Mouse (Mus musculus) adrenal gland (tissue): ENCODE data around the gene Ppm1h.

Experiments used
- intact Hi-C: fragments of 180-260 bp; cut with DNase I; formaldehyde crosslinking; loops from one replicate; pipeline ENCODE4 v1.15.1; 2025

Gene Ppm1h

DNA sequence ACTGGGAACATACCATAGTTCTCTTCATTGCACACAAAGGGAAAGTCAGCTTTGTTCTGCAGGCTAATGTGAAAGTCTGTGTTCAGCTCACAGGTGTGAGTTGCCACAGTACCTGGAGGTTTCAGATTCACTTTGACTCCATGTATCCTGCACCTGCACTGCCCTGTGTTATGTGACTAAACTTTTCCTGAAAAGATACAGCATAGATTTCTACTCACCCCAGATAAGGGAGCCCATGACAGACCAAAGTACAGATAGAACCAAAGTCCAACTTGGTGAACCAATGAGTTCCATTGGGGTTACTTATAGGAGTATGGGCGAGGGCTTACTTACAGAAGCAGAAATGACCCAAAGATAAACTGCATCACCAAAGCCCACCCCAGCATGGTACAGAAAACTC lies 17.8 kb downstream of the Ppm1h start:
- intact Hi-C loops: no loop called here

DNA sequence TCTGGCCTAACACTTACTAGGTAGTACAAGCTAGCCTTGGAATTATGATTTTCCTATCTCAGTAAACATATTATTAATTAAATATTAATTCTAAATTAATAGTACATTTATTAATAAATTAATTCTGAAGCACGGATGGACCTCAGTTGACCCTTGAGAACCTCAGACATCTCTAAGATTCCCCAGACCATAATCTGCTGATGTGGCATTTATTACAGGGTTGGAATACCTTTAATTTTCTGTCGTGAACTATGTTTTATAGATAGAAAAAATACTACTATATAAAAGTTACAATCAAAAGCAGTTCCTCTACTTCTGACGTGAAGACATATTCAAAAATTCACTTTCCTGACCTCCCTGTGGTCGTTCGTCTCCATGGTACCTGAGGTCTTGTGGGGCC lies 19.8 kb downstream of the Ppm1h start:
- intact Hi-C loops: no loop called here

DNA sequence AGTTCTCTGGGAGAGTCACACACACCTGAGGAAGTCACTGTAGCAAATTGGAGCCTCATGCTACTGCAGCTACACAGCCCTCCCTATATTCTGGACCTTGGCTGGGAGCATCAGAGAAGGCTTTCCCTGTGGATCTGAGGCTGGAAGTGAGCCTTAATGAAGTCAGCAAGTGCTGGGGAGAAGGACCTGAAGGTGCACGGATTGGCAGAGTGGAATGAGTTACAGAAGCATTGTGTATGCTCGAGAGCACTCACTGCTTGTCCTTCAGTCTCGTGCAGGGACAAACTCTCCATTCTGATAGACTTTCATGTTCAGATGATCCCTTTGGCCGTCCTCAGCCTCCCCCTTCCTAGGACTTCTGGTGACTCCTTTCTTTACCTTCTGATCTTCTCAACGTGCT lies 26.3 kb downstream of the Ppm1h start:
- intact Hi-C loops: no loop called here

GRCm38 (mm10) chr10:122705457-122705856 lies 26.9 kb downstream of the Ppm1h start:
- intact Hi-C loops: no loop called here

GRCm38 (mm10) chr10:122711381-122711811 lies 32.8 kb downstream of the Ppm1h start:
- intact Hi-C loops: loop anchor here (5.0 kb wide), 1 partner anchor 34 kb away; the partner anchor contains the start of gene Ppm1h

DNA sequence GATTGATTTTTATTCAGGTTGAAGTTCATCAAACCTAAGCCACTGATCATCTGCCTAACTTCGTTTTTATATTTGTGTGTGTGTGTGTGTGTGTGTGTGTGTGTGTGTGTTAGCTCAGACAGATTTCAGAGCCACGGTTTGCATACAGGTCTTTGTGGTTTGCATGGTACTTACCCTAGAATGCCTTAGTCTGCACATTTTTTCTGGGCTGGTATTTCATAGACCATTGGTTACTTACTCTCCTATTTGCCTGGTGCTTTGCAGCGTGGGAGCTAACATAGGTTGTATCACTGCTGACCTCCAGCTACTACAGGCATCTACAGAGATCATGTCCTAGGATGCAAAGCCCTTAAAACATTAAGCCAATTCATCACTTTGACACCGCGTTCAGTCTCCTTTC lies 33.7 kb downstream of the Ppm1h start:
- intact Hi-C loops: loop anchor here (5.0 kb wide), 1 partner anchor 35 kb away; the partner anchor contains the start of gene Ppm1h

DNA sequence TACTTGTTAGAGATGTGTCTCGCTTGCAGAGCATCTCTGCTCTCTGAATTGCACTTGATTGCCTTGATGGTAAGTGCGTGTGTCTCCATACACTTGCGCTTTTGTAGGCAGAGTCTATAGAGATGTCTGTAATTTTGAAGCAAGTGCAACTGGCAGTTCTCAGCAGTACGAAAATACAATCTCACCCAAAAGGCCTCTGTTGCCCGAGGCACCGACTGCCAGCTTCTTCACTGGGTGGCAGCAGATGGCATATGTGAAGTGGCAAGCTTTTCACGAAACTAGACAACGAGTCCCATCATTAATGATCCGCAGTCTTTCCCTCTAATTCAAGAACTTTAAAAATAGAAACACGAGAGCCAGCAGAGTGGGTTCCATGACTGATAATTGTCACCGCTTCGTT lies 37.3 kb downstream of the Ppm1h start:
- intact Hi-C loops: no loop called here

- intact Hi-C loops: no loop called here
Observed at GRCm38 (mm10) chr10:122716286-122716685, 37.7 kb downstream of the Ppm1h start.

DNA sequence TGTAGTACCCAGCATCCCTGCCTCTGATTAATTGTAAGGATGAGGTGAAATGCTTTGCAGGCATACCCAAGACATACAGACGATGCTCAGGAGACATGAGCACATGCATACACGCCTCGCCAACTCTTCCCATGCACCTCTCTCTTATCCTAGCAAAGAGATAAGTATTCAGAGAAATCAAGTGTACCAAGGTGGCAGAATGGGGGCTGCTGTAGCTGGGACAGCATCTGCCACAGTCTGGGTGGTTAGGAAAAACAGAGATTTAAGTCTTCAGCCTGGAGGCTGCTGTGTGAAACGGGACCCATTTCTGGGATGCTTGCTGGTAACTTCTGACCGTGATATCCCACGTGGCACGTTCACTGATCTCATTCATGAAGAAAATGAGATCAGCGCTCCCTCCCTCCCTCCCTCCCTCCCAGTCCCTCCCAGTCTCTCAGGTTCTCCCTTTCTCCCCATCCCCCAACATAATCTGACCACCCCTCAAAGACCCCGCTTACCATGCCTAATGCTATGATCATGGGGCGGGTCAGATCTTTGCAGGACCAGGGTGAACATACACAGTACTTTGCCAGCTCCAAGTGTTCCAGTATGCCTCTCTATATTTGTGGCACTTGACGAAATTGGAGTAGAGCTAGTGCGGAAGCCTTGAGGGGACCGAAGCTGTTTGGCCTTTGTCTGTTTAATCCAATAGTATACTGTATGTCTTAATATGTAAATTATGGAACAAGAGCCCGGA lies 38.3 kb downstream of the Ppm1h start:
- intact Hi-C loops: no loop called here

GRCm38 (mm10) chr10:122717754-122718415 lies 39.3 kb downstream of the Ppm1h start:
- intact Hi-C loops: no loop called here

- intact Hi-C loops: no loop called here
Observed at GRCm38 (mm10) chr10:122718951-122719350, 40.4 kb downstream of the Ppm1h start.

- intact Hi-C loops: no loop called here
Observed at GRCm38 (mm10) chr10:122722111-122722510, 43.5 kb downstream of the Ppm1h start.

GRCm38 (mm10) chr10:122724692-122725091 lies 46.1 kb downstream of the Ppm1h start:
- intact Hi-C loops: no loop called here

DNA sequence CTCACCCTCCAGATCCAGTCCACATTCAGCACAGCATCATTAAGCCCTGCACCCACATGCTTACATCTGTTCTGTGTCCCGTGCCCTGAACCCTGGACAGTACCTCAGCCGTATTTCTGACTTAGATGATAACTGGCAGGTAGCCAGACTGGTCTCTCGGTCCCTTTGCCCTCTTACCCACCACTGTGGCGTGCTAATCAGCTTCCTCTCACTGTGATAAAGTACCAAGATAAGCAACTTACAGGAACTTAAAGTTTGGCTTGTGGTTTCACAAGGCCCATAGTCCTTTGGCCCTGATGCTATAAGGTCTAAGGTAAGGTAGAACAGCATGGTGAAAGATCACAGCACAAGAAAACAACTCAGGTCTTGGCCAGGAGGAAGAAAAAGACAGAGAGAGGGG lies 48.7 kb downstream of the Ppm1h start:
- intact Hi-C loops: no loop called here

DNA sequence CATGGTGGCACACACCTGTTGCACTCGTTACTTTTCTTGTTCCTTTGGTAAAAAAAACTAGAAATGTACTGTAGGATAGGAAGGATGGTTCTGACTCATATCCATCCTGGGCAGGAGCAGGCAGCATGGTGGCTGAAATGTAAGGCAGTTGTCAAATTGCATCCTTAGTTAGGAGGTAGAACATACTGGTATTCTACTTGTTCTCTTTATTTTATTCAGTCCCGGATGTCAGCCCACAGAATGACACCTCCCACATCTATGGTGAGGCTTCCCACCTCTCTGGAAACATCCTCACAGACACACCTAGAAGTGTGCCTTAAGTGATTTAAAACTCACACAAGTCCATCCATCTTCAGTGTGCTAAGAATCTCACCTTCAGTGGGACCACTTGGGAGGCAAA lies 49.6 kb downstream of the Ppm1h start:
- intact Hi-C loops: no loop called here

GRCm38 (mm10) chr10:122732146-122732545 lies 53.6 kb downstream of the Ppm1h start:
- intact Hi-C loops: no loop called here

DNA sequence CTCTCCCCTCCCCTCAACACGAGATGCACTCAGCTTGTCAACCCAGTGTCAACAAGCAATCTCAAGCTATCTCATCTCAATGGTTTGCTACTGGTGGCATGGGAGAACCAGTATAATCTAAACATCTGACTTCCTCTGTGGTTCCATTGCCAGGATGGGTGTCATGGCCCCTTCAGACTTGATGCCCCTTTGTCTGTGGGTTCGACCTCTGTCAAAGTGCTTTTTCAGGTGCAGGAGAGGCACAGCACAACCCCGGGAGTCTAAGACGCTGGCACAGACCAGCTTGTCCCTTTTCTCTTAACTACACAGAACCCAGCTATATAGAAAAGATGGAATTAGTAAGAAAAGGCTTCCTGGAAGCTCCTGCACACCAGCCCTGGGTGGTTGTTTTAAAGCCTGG lies 56.0 kb downstream of the Ppm1h start:
- intact Hi-C loops: no loop called here

GRCm38 (mm10) chr10:122735284-122735784 lies 56.8 kb downstream of the Ppm1h start:
- intact Hi-C loops: no loop called here

DNA sequence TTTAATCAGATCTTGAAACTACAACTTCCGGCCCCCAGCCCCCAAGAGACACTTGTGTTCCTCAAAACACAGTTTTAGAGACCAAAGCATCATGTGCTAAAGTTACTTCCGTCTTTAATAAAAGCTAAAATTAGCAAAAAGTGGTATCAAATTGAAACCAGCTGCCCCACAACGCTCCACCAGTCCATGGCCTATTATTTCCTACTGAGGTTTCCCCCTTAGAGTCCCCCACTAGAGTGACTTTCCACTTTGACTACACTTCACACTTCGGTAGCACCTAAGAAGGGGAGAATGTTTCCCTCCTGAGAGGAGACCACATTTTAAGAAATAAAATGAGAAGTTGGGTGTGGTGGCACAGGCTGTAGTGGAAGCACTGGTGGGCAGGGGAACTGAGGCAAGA lies 58.3 kb downstream of the Ppm1h start:
- intact Hi-C loops: no loop called here

- intact Hi-C loops: no loop called here
Observed at GRCm38 (mm10) chr10:122738526-122738925, 60.0 kb downstream of the Ppm1h start.

DNA sequence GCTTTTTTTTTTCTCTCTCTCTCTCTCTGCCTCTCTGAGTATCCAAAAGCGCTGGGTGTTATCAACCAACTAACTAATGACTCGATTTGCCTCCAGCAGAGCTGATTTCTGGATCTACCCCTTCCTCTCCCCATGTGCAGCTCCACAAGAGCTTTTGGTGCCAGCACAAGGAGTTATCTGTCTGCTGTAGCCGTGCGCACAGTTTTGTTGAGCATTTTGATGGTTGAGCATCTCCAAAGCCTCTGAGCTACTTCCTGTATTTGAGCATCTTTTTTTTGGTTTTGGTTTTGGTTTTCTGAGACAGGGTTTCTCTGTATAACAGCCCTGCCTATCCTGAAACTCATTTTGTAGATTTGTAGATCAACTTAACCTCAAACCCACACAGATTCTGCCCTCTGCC lies 60.5 kb downstream of the Ppm1h start:
- intact Hi-C loops: no loop called here

GRCm38 (mm10) chr10:122740117-122740516 lies 61.6 kb downstream of the Ppm1h start:
- intact Hi-C loops: no loop called here

GRCm38 (mm10) chr10:122741191-122741590 lies 62.6 kb downstream of the Ppm1h start:
- intact Hi-C loops: no loop called here
